Mouse (Mus musculus) adrenal gland, postnatal 36 days (tissue): ENCODE results near the gene Gpr83. TPM values are rescaled to one million over a fixed set of nuclear protein-coding genes. Genes with fewer than 3 reads are reported as not detected.

Source experiments
- DNase-seq, 2 experiments: peaks; one replicate each; pipeline ENCODE4 v3.0.0; 2021; ENCODE audit warnings: mixed read lengths in 1 of 2
- total RNA-seq, 2 experiments: library from RNA; stranded (reverse); gene quantifications; 2 replicates each; pipeline ENCODE4 v1.2.3; 2021

The Gpr83 gene
- total RNA-seq, 2 experiments from 2014 or later = not detected

DNA sequence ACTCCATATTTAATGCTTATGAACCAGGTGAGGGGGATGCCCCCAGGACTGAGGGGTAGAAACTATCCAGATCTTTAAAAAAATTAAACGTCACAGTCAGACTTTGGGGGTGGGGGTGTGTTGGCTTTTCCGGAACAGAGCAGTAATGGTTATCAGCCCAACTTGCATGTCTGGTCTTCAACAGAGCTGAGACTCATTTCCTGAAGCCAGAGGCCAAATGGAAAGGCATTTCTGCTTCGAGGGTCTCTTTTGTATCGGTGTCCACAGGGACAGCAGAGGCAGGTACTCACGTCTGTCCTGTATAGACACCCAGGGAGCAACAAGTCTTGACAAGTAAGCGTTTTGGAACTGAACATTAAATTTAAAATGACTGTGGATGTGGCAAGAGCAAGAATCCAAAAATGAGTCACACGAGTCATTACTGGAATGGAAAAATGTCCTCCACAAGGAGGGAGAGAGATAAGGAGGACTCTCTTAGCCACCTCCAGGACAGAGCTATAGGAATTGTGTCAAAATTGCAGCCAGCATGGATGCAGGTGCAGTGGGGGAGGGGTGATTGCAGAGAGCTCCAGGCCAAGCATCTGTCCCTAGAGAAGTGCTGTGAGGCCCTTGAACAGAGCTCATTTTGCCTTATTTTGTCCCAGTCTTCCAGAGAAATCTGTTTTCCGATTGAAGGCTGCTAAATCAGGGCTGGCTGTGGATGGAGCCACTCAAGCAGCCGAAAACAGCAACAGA is 44.9 kb downstream of the Gpr83 start:
- no peak for DNase-seq

DNA sequence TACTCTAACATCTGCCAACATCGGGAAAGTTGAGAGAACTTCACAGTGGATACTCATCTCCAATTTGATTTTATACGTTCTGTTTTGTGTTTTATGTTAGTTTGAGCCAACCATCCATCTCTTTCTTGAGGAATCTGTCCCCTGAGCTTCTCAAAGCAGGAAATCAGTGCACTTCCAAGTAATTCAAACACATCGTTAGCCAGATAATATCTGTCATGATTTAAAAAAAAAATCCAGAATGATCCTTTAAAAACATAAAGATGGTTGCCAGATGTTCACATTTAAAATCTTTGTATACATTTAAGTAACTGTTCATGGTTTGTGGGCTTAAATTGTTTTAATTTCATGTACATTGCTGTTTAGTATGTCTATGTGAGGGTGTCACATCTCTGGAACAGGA is 45.9 kb downstream of the Gpr83 start:
- DNase-seq = no peak

DNA sequence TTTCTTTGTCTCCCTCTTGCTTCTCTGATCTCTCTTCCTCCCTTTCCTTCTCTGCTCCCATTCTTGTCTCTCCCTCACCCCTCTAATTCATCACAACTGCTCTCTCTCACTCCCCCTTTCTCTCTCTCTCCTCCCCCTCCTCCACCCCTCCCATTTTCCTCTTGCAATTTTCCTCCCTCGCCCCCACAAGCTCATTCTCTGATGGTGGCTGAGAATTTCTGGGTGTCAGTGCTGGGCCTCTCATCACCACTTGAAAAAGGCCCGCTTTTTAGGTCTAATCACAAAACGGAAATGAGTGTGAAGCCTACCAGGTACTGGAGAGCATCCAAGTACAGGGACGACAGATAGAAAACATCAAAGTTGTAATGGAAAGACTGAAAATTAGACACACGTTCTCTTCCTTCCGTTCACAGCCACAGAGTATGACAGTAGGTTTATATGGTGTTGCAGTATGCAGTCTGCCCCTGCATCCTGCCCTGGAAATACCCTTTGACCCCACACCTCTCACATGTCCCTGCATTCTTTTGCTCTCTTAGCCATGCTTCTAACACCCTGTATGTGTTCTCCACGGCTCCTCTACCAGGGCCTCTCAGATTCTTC is 47.9 kb downstream of the Gpr83 start:
- DNase-seq = no peak

DNA sequence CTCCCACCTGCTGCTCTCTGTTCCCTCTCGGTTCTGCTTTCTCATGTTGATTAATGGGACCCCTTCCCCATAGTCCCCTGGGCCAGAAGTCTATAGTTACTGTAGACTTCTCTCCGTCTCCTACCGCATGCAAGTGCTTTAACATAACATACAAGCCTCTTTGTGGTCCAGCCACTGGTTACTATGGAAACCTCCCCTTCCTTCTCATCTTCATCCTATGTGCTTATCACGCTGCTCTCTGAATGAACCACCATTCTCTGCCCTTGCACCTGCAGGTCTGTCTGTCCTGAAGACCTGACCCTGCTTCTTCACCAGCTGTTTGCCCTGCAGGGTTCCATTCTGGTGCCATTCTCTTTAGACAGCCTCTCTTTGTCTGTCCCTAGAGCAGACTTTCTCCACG is 50.0 kb downstream of the Gpr83 start:
- no peak for DNase-seq

DNA sequence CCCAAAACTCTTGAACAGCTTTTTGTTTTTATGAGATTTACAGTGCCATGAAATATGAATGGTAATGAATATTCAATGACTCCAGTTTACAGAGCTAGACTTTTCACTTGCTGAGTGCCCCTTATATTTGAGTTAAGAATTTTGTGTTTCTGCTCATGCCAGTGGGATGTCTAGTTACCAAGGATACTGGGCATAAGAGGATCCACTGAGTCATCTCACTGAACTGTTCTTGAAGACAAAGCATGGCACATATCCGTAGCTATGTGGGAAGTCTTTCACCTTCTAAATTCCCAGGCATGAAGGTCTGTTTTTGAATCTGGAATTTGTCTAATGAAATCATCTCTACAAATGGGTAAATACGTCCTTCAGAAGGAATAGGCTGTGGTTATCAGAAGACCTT is 52.0 kb downstream of the Gpr83 start:
- no peak for DNase-seq

DNA sequence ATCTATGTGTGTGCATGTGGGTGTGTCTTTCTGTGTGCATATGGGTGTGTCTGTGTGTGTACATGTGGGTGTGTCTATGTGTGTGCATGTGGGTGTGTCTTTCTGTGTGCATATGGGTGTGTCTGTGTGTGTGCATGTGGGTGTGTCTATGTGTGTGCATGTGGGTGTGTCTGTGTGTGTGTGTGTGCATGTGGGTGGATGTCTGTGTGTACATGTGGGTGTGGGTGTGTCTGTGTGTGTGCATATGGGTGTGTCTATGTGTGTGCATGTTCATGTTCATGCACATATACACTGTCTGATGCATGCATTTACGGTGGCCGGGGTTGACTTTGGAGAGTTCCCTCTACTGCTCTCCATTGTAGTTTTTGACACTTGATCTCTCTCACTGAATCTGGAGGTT is 57.7 kb downstream of the Gpr83 start:
- no peak for DNase-seq

DNA sequence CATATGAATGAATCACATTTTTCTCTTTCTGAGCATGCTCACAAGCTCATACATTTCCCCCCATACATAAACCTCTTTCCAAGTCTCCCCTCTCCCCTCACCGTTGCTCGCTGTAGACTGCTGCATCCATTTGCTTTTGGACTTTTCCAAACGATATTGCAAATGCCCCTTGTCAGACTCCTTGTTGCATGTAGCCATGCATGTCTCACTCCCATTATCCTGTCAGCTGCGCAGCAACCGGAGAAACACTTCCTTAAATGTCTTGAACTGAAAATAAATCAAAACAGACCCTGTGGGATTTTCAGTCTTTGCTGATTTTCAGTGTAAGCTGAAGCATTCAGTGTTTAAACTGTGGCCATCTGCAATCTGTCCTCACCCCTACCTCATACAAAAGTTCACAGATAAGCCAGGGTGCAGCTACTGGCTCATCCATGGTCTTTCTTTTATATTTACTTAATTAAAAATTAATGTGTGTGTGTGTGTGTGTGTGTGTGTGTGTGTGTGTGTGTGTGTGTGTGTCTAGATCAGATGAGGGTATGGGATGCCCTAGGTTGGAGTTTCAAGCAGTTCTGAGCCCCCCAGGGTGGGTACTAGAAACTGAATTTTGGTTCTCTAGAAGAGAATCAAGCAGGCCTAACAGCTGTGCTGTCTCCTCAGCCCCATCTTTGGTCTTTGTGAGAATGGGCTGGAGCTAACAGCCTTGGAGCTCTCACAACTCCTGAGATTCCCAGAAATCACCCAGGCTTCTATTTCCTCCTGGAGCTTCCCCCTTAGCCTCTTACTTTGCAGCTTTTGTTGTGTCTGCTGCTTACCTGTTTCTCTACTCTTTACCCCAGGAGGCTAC is 59.0 kb downstream of the Gpr83 start:
- DNase-seq = no peak

Other genes with a start within 250 kb of the Gpr83 start
- gene Amotl1, start 215.2 kb upstream of the Gpr83 start, total RNA-seq = 10 to 100 TPM; 33.0 to 51.6 TPM
- under 1 TPM in 1 of 2 experiments, not detected in 1; 0.20 TPM for gene Piwil4, start 119.5 kb upstream of the Gpr83 start, total RNA-seq
- gene Fut4, start 107.8 kb upstream of the Gpr83 start, total RNA-seq = 1 to 10 TPM; 1.2 TPM
- not detected for gene 1700012B09Rik, start 89.2 kb upstream of the Gpr83 start, total RNA-seq
- gene Mre11a, start 75.6 kb upstream of the Gpr83 start, total RNA-seq = 10 to 100 TPM; 18.4 to 21.5 TPM
- gene Ankrd49, start 75.4 kb upstream of the Gpr83 start, total RNA-seq = 10 to 100 TPM; 12.2 to 16.0 TPM
- gene Izumo1r, start 43.7 kb downstream of the Gpr83 start, total RNA-seq = not detected
- gene Panx1, start 185.3 kb downstream of the Gpr83 start, total RNA-seq = 1 to 10 TPM; 8.8 to 9.9 TPM